Mouse (Mus musculus) heart, postnatal 0 days (tissue): ENCODE measurements at regions not wholly inside any gene's neighbourhood (a gene's known extent, or its start where the extent isn't known, plus 50 kb on each side); places are given as distances from the start of the nearest gene placed in this dataset.

Experiments
- CTCF ChIP-seq: IDR thresholded peaks from 2 replicates; pipeline ENCODE4 v1.5.1; 2016; ENCODE audit warnings: antibody characterized with exemption, control low read depth, low read depth
- EP300 ChIP-seq: IDR thresholded peaks from 2 replicates; pipeline ENCODE4 v1.6.1; 2016; ENCODE audit warnings: antibody characterized with exemption, low read depth

DNA sequence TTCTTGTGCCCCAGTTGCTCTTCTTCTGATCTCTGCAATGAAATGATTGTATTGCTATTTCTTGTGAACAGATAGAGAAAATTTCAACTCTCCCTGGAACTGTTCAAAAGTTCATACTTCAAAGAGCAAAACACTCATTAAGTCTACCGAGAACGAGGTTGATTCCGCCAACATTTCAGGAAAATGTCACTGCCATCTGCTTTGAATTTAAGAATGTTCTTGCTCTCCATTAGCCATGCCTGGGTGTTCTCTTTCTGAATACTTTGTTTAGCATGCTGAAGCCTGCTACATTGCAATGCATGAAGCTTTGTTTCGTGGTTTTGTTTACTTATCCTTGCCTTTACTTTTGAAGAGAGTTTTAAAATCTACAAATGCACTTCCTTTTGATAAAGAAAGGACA lies 363.4 kb downstream of the Kctd12 start:
- TF ChIP-seq CTCF (no peak), EP300 (no peak)
